Mouse (Mus musculus): ENCODE results near the gene Camk2d.

DNA sequence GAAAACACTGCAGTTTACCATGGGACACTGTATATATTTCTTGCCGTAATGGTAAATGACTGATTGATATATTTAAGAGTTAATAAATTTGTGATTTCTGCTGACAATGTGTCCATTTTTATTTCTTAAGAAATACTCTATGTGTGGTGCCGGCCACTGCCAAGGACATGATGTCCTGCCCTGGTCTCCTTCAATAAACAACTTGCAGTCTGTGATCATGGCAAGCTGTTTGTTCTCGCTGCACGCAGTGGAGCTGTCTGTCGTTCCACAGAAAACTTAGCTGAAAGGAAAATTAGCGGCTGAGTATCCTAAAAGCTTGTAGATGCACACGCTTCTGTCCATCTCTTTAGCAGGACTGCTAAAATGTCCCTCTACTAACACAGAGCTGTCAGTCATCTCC is 248.7 kb downstream of the Camk2d start:
- TF ChIP-seq POLR2A (IDR thresholded peaks at IDR 0.05; ENCODE audit: borderline replicate concordance, control insufficient read depth, low read depth, low read length) (no peak), CTCF (IDR thresholded peaks at IDR 0.05; ENCODE audit: control insufficient read depth, insufficient read depth, low read length) (no peak)
